Mouse (Mus musculus): ENCODE results near the gene Slc7a15.

DNA sequence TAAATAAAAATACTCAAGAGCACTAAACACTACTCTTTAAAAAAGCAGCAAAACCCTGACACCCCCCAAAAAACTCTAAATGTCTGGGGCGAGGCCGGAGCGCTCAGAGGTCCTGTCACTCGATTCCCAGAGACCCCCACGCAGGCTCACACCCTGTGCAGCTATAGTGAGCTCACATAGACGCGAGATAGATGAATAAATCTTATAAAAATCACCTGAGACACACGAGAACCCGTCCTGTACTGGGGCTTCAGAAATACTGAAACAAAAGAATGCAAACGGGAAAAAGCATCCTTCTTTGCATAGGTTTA, 42.5 kb upstream of the Slc7a15 start:
- no peak for TF ChIP-seq CTCF (IDR thresholded peaks at IDR 0.05; ENCODE audit: extremely low read depth, insufficient read depth, insufficient read length, insufficient replicate concordance)
- no peak for TF ChIP-seq POLR2A (IDR thresholded peaks at IDR 0.05; ENCODE audit: low read depth, low read length)

Measured in spleen, adult 2 months (tissue).